Mouse (Mus musculus) C2C12 (cell line): ENCODE measurements at regions not wholly inside any gene's neighbourhood (a gene's known extent, or its start where the extent isn't known, plus 50 kb on each side); places are given as distances from the start of the nearest gene placed in this dataset.

Experiments used
- H3K27me3 ChIP-seq: one replicate; pipeline ENCODE4 v1.6.1; 2011; ENCODE audit not compliant: control insufficient read depth, insufficient read depth, insufficient read length
- H3K36me3 ChIP-seq: one replicate; pipeline ENCODE4 v1.6.1; 2011; ENCODE audit not compliant: control insufficient read depth, insufficient read depth
- H3K4me3 ChIP-seq: one replicate; pipeline ENCODE4 v1.5.1; 2011; ENCODE audit warnings: mild to moderate bottlenecking, control low read depth; ENCODE audit not compliant: poor library complexity, insufficient read depth, severe bottlenecking
- H3K79me2 ChIP-seq: one replicate; pipeline ENCODE4 v1.6.1; 2011; ENCODE audit not compliant: control insufficient read depth, insufficient read depth
- H3K79me3 ChIP-seq: one replicate; pipeline ENCODE4 v1.6.1; 2011; ENCODE audit warnings: low read depth, control low read depth
- H3ac ChIP-seq: one replicate; pipeline ENCODE3; 2011; ENCODE audit warnings: low read depth; ENCODE audit not compliant: control insufficient read depth, insufficient read length
- CEBPB ChIP-seq: IDR thresholded peaks from one replicate; pipeline ENCODE4 v1.6.1; 2011; ENCODE audit warnings: low read depth, mild to moderate bottlenecking, control low read depth, moderate library complexity
- CTCF ChIP-seq: IDR thresholded peaks from one replicate; pipeline ENCODE4 v1.5.1; 2011; ENCODE audit not compliant: control insufficient read depth, insufficient read depth, insufficient read length
- FOSL1 ChIP-seq: IDR thresholded peaks from one replicate; pipeline ENCODE4 v1.8.0; 2011; ENCODE audit warnings: mild to moderate bottlenecking, low read length; ENCODE audit not compliant: poor library complexity, insufficient read depth, severe bottlenecking
- MAX ChIP-seq: IDR thresholded peaks from one replicate; pipeline ENCODE4 v1.6.1; 2011; ENCODE audit warnings: mild to moderate bottlenecking, control low read depth
- MYOD1 ChIP-seq: IDR thresholded peaks from one replicate; pipeline ENCODE4 v1.6.1; 2011; ENCODE audit warnings: low read depth; ENCODE audit not compliant: control insufficient read depth, insufficient read length
- MYOG ChIP-seq: IDR thresholded peaks from one replicate; pipeline ENCODE4 v1.6.1; 2011; ENCODE audit not compliant: control insufficient read depth, insufficient read length; ENCODE audit errors: extremely low read depth
- USF1 ChIP-seq: IDR thresholded peaks from one replicate; pipeline ENCODE4 v1.6.1; 2011; ENCODE audit warnings: low read depth, mild to moderate bottlenecking, control low read depth, moderate library complexity

GRCm38 (mm10) chr3:38243209-38243608, 241.4 kb downstream of the Ankrd50 start:
- Histone ChIP-seq H3ac (no peak overlapping the region), H3K27me3 (no peaks in the 10 kb centered on the region), H3K79me3 (no peaks in the 10 kb centered on the region), H3K79me2 (no peaks in the 10 kb centered on the region), H3K36me3 (no peaks in the 10 kb centered on the region), H3K4me3 (no peak overlapping the region)
- TF ChIP-seq CEBPB (no peak), CTCF (no peak), FOSL1 (no peak), MYOG (no peak), USF1 (no peak), MYOD1 (no peak), MAX (no peak)

- no peaks in the 10 kb centered on the region for H3K27me3 ChIP-seq
- H3ac ChIP-seq: no peak overlapping the region
- no peaks in the 10 kb centered on the region for H3K36me3 ChIP-seq
- no peaks in the 10 kb centered on the region for H3K79me3 ChIP-seq
- no peaks in the 10 kb centered on the region for H3K79me2 ChIP-seq
- no peak overlapping the region for H3K4me3 ChIP-seq
- TF ChIP-seq CTCF (no peak), MYOD1 (no peak), MYOG (no peak), USF1 (no peak), FOSL1 (no peak), MAX (no peak), CEBPB (no peak)
Measured at GRCm38 (mm10) chr3:38237616-38238015, 247.0 kb downstream of the Ankrd50 start.

- no peak overlapping the region for H3ac ChIP-seq
- H3K79me2 ChIP-seq: no peaks in the 10 kb centered on the region
- no peaks in the 10 kb centered on the region for H3K27me3 ChIP-seq
- no peaks in the 10 kb centered on the region for H3K36me3 ChIP-seq
- no peaks in the 10 kb centered on the region for H3K79me3 ChIP-seq
- H3K4me3 ChIP-seq: peak overlapping the region; percentile 21
- TF ChIP-seq USF1 (no peak), MYOD1 (peak; percentile 14), FOSL1 (peak; percentile 62), CEBPB (no peak), CTCF (no peak), MAX (peak; percentile 32), MYOG (no peak)
Measured at GRCm38 (mm10) chr3:38235736-38236083, 248.9 kb downstream of the Ankrd50 start.

- Histone ChIP-seq H3K79me2 (no peaks in the 10 kb centered on the region), H3K27me3 (no peaks in the 10 kb centered on the region), H3ac (no peak overlapping the region), H3K36me3 (no peaks in the 10 kb centered on the region), H3K4me3 (peak overlapping the region; percentile 21), H3K79me3 (no peaks in the 10 kb centered on the region)
- TF ChIP-seq CEBPB: no peak
- TF ChIP-seq CTCF: no peak
- TF ChIP-seq MYOG: no peak
- TF ChIP-seq MYOD1: no peak
- TF ChIP-seq MAX: no peak
- no peak for TF ChIP-seq USF1
- TF ChIP-seq FOSL1: no peak
Measured at GRCm38 (mm10) chr3:38235033-38235735, 249.5 kb downstream of the Ankrd50 start.

- H3ac ChIP-seq: no peak overlapping the region
- H3K79me3 ChIP-seq: no peaks in the 10 kb centered on the region
- TF ChIP-seq FOSL1: no peak
- no peak for TF ChIP-seq CTCF
- TF ChIP-seq MYOG: no peak
- no peak for TF ChIP-seq USF1
- TF ChIP-seq CEBPB: no peak
- TF ChIP-seq MYOD1: no peak
- TF ChIP-seq MAX: no peak
- no peaks in the 10 kb centered on the region for H3K27me3 ChIP-seq
- no peaks in the 10 kb centered on the region for H3K36me3 ChIP-seq
- H3K4me3 ChIP-seq: no peak overlapping the region
- H3K79me2 ChIP-seq: no peaks in the 10 kb centered on the region
Measured at GRCm38 (mm10) chr3:38234534-38234933, 250.1 kb downstream of the Ankrd50 start.

GRCm38 (mm10) chr3:38234006-38234405, 250.6 kb downstream of the Ankrd50 start:
- no peak overlapping the region for H3K4me3 ChIP-seq
- no peaks in the 10 kb centered on the region for H3K79me3 ChIP-seq
- no peak overlapping the region for H3ac ChIP-seq
- no peaks in the 10 kb centered on the region for H3K79me2 ChIP-seq
- TF ChIP-seq USF1: no peak
- no peak for TF ChIP-seq CTCF
- no peak for TF ChIP-seq MAX
- no peak for TF ChIP-seq FOSL1
- no peak for TF ChIP-seq CEBPB
- TF ChIP-seq MYOD1: no peak
- TF ChIP-seq MYOG: no peak
- H3K27me3 ChIP-seq: no peaks in the 10 kb centered on the region
- no peaks in the 10 kb centered on the region for H3K36me3 ChIP-seq
